Mouse (Mus musculus) megakaryocyte, embryonic 14.5 days (primary cell): ENCODE results near the gene Ppig. TPM values are rescaled to one million over a fixed set of nuclear protein-coding genes. Genes with fewer than 3 reads are reported as not detected.
A peak's percentile ranks its signal among the peaks of the same experiment; 100 is the strongest.
"Not testable (repeated sequence)": the region's sequence is repeated elsewhere in the genome, so short reads cannot be mapped to it uniquely, and the experiment has no call there.

ENCODE experiments used
- H3K27me3 ChIP-seq: replicated peaks from 2 replicates; pipeline ENCODE3; 2012; ENCODE audit warnings: inconsistent platforms
- H3K36me3 ChIP-seq: replicated peaks from 2 replicates; pipeline ENCODE3; 2012; ENCODE audit warnings: low read length, inconsistent platforms, mixed read lengths
- H3K4me1 ChIP-seq: 2 replicates; pipeline ENCODE4 v1.6.1; 2012; ENCODE audit warnings: inconsistent platforms
- H3K4me3 ChIP-seq: replicated peaks from 2 replicates; pipeline ENCODE3; 2012; ENCODE audit warnings: moderate library complexity, mild to moderate bottlenecking, inconsistent platforms
- H3K9me3 ChIP-seq: 2 replicates; pipeline ENCODE4 v1.6.1; 2012; ENCODE audit warnings: inconsistent platforms
- FLI1 ChIP-seq: IDR thresholded peaks from 2 replicates; pipeline ENCODE4 v1.6.1; 2012; ENCODE audit warnings: low read length, inconsistent platforms, mixed read lengths
- GATA1 ChIP-seq: IDR thresholded peaks from 3 replicates; pipeline ENCODE4 v1.6.1; 2012; ENCODE audit warnings: mixed read lengths, low read length, inconsistent platforms, borderline replicate concordance
- polyA plus RNA-seq: library from polyadenylated mRNA; stranded (reverse); fragments of >175 nt; gene quantifications from 2 replicates; pipeline ENCODE4 v1.2.3, GENCODE M21; 2012; ENCODE audit warnings: low replicate concordance; ENCODE audit not compliant: insufficient read depth

Gene Ppig
- polyA plus RNA-seq: 7.5 and 12.7 TPM in 2 replicates

- TF ChIP-seq GATA1 (no peak), FLI1 (no peak)
- no peaks in the 10 kb centered on the region for H3K27me3 ChIP-seq
- H3K36me3 ChIP-seq: peaks cover 7% of the 10 kb centered on the region
- peak within 1 kb of the TSS; percentile 96 for H3K4me3 ChIP-seq
- H3K9me3 ChIP-seq: no peaks in the 10 kb centered on the region
- peaks cover 40% of the 10 kb centered on the region for H3K4me1 ChIP-seq
Observed at GRCm38 (mm10) chr2:69722273-69722649, at the start of gene Ppig. Ppig (plus strand) TSS chr2:69722545.

GRCm38 (mm10) chr2:69673723-69674122, 48.6 kb upstream of the Ppig start:
- no peaks in the 10 kb centered on the region for H3K27me3 ChIP-seq
- no peaks in the 10 kb centered on the region for H3K9me3 ChIP-seq
- no peaks in the 10 kb centered on the region for H3K36me3 ChIP-seq
- TF ChIP-seq GATA1 (no peak), FLI1 (no peak)
- no peak overlapping the region for H3K4me3 ChIP-seq
- H3K4me1 ChIP-seq: no peaks in the 10 kb centered on the region

- TF ChIP-seq FLI1 (no peak), GATA1 (no peak)
- Histone ChIP-seq H3K9me3 (no peaks in the 10 kb centered on the region), H3K4me3 (no peak overlapping the region), H3K36me3 (no peaks in the 10 kb centered on the region), H3K27me3 (no peaks in the 10 kb centered on the region), H3K4me1 (no peaks in the 10 kb centered on the region)
Observed at GRCm38 (mm10) chr2:69675266-69675665, 47.1 kb upstream of the Ppig start.

- TF ChIP-seq FLI1 (no peak), GATA1 (no peak)
- no peaks in the 10 kb centered on the region for H3K36me3 ChIP-seq
Observed at GRCm38 (mm10) chr2:69676713-69677112, 45.6 kb upstream of the Ppig start.

GRCm38 (mm10) chr2:69677215-69677614, 45.1 kb upstream of the Ppig start:
- H3K4me1 ChIP-seq, H3K36me3 ChIP-seq, H3K27me3 ChIP-seq, H3K9me3 ChIP-seq, H3K4me3 ChIP-seq: not testable (repeated sequence)

More at GRCm38 (mm10) chr2:69676713-69677112, 45.6 kb upstream of the Ppig start:
- no peak overlapping the region for H3K4me3 ChIP-seq
- H3K9me3 ChIP-seq: no peaks in the 10 kb centered on the region
- no peaks in the 10 kb centered on the region for H3K27me3 ChIP-seq
- H3K4me1 ChIP-seq: no peaks in the 10 kb centered on the region

GRCm38 (mm10) chr2:69679990-69680389, 42.4 kb upstream of the Ppig start:
- Histone ChIP-seq H3K4me3 (no peak overlapping the region), H3K27me3 (no peaks in the 10 kb centered on the region), H3K9me3 (no peaks in the 10 kb centered on the region), H3K4me1 (no peaks in the 10 kb centered on the region), H3K36me3 (no peaks in the 10 kb centered on the region)
- no peak for TF ChIP-seq FLI1
- TF ChIP-seq GATA1: no peak

GRCm38 (mm10) chr2:69681931-69682330, 40.4 kb upstream of the Ppig start:
- Histone ChIP-seq H3K4me3 (no peak overlapping the region), H3K4me1 (no peaks in the 10 kb centered on the region), H3K9me3 (no peaks in the 10 kb centered on the region), H3K36me3 (peaks cover 2% of the 10 kb centered on the region), H3K27me3 (no peaks in the 10 kb centered on the region)
- TF ChIP-seq GATA1 (no peak), FLI1 (no peak)

- TF ChIP-seq FLI1 (no peak), GATA1 (no peak)
- peaks cover 14% of the 10 kb centered on the region for H3K36me3 ChIP-seq
- H3K4me1 ChIP-seq: no peaks in the 10 kb centered on the region
- H3K4me3 ChIP-seq: no peak overlapping the region
- H3K9me3 ChIP-seq: no peaks in the 10 kb centered on the region
- no peaks in the 10 kb centered on the region for H3K27me3 ChIP-seq
Observed at GRCm38 (mm10) chr2:69683036-69683805, 39.1 kb upstream of the Ppig start.

GRCm38 (mm10) chr2:69684488-69684887, 37.9 kb upstream of the Ppig start:
- TF ChIP-seq FLI1: no peak
- no peak for TF ChIP-seq GATA1
- no peaks in the 10 kb centered on the region for H3K4me1 ChIP-seq

GRCm38 (mm10) chr2:69690214-69690613, 32.1 kb upstream of the Ppig start:
- H3K4me1 ChIP-seq: no peaks in the 10 kb centered on the region
- no peaks in the 10 kb centered on the region for H3K9me3 ChIP-seq
- no peak for TF ChIP-seq GATA1
- no peak for TF ChIP-seq FLI1
- no peaks in the 10 kb centered on the region for H3K27me3 ChIP-seq
- H3K4me3 ChIP-seq: no peak overlapping the region
- peaks cover 71% of the 10 kb centered on the region for H3K36me3 ChIP-seq

More at GRCm38 (mm10) chr2:69684488-69684887, 37.9 kb upstream of the Ppig start:
- Histone ChIP-seq H3K36me3 (peaks cover 22% of the 10 kb centered on the region), H3K4me3 (no peak overlapping the region), H3K27me3 (no peaks in the 10 kb centered on the region), H3K9me3 (no peaks in the 10 kb centered on the region)
